Mouse (Mus musculus) heart, adult 8-10 months (tissue): ENCODE results near the gene Lrrc52. TPM values are rescaled to one million over a fixed set of nuclear protein-coding genes. Genes with fewer than 3 reads are reported as not detected.

Experiments used
- DNase-seq: peaks from one replicate; pipeline ENCODE4 v3.0.0; 2022; ENCODE audit warnings: low spot score
- total RNA-seq, 4 experiments: library from RNA; stranded (reverse); gene quantifications; 2 replicates each; pipeline ENCODE4 v1.2.4; 2022

The Lrrc52 gene
- 1 to 10 TPM; 2.7 to 4.7 (median 3.1) TPM for total RNA-seq

- DNase-seq = peak; percentile 76
Observed at GRCm38 (mm10) chr1:167466765-167467426, at the start of gene Lrrc52. Gene Lrrc52 (minus strand): TSS chr1:167466780.

- no peak for DNase-seq
Observed at GRCm38 (mm10) chr1:167511621-167512020, 45.0 kb upstream of the Lrrc52 start.

- DNase-seq = no peak
Observed at GRCm38 (mm10) chr1:167506048-167506447, 39.5 kb upstream of the Lrrc52 start.

- DNase-seq = no peak
Observed at GRCm38 (mm10) chr1:167505427-167505826, 38.8 kb upstream of the Lrrc52 start.

GRCm38 (mm10) chr1:167499097-167499850, 32.7 kb upstream of the Lrrc52 start:
- DNase-seq = no peak

- no peak for DNase-seq
Observed at GRCm38 (mm10) chr1:167497991-167498390, 31.4 kb upstream of the Lrrc52 start.

- DNase-seq = no peak
Observed at GRCm38 (mm10) chr1:167497560-167497959, 31.0 kb upstream of the Lrrc52 start.

- no peak for DNase-seq
Observed at GRCm38 (mm10) chr1:167491501-167491900, 24.9 kb upstream of the Lrrc52 start.

GRCm38 (mm10) chr1:167487933-167488332, 21.4 kb upstream of the Lrrc52 start:
- no peak for DNase-seq

GRCm38 (mm10) chr1:167486959-167487680, 20.5 kb upstream of the Lrrc52 start:
- no peak for DNase-seq

GRCm38 (mm10) chr1:167482863-167483262, 16.3 kb upstream of the Lrrc52 start:
- no peak for DNase-seq

- no peak for DNase-seq
Observed at GRCm38 (mm10) chr1:167473585-167473984, 7.0 kb upstream of the Lrrc52 start.

- DNase-seq = no peak
Observed at GRCm38 (mm10) chr1:167467916-167468315, 1.3 kb upstream of the Lrrc52 start.

- no peak for DNase-seq
Observed at GRCm38 (mm10) chr1:167457311-167457710, 9.3 kb downstream of the Lrrc52 start.

- DNase-seq = no peak
Observed at GRCm38 (mm10) chr1:167453048-167453447, 13.5 kb downstream of the Lrrc52 start.

GRCm38 (mm10) chr1:167452456-167452855, 14.1 kb downstream of the Lrrc52 start:
- DNase-seq = no peak

- DNase-seq = no peak
Observed at GRCm38 (mm10) chr1:167448598-167448997, 18.0 kb downstream of the Lrrc52 start.

GRCm38 (mm10) chr1:167448088-167448487, 18.5 kb downstream of the Lrrc52 start:
- no peak for DNase-seq

- DNase-seq = no peak
Observed at GRCm38 (mm10) chr1:167446516-167446915, 20.1 kb downstream of the Lrrc52 start.

GRCm38 (mm10) chr1:167445167-167445566, 21.4 kb downstream of the Lrrc52 start:
- no peak for DNase-seq

- no peak for DNase-seq
Observed at GRCm38 (mm10) chr1:167438231-167438885, 28.2 kb downstream of the Lrrc52 start.

GRCm38 (mm10) chr1:167437091-167437490, 29.5 kb downstream of the Lrrc52 start:
- DNase-seq = no peak
